Mouse (Mus musculus) gastrocnemius, adult 2 months (tissue): Measurements from ENCODE around the gene Ube2l6. TPM values are rescaled to one million over a fixed set of nuclear protein-coding genes. Genes with fewer than 3 reads are reported as not detected.

Experiments
- DNase-seq: peaks from one replicate; pipeline ENCODE4 v3.0.0; 2022
- H3K27ac ChIP-seq: fragments of 200-600 bp; 2 replicates; pipeline ENCODE4 v1.8.1; 2022; ENCODE audit warnings: mild to moderate bottlenecking
- H3K4me3 ChIP-seq: fragments of 200-600 bp; 2 replicates; pipeline ENCODE4 v1.8.1; 2022; ENCODE audit warnings: mild to moderate bottlenecking, moderate library complexity
- CTCF ChIP-seq: fragments of 200-600 bp; IDR thresholded peaks from 2 replicates; pipeline ENCODE4 v1.8.1; 2022; ENCODE audit warnings: antibody characterized with exemption, mild to moderate bottlenecking, moderate library complexity
- intact Hi-C: fragments of 180-260 bp; cut with DNase I; formaldehyde crosslinking; loops from one replicate; pipeline ENCODE4 v1.15.1; 2025
- total RNA-seq, 2 experiments: library from RNA; stranded (reverse); gene quantifications; 2 replicates each; pipeline ENCODE4 v1.2.3; 2021

Gene Ube2l6
- total RNA-seq, 2 experiments from 2014 or later: 2.0 to 3.8 TPM

DNA sequence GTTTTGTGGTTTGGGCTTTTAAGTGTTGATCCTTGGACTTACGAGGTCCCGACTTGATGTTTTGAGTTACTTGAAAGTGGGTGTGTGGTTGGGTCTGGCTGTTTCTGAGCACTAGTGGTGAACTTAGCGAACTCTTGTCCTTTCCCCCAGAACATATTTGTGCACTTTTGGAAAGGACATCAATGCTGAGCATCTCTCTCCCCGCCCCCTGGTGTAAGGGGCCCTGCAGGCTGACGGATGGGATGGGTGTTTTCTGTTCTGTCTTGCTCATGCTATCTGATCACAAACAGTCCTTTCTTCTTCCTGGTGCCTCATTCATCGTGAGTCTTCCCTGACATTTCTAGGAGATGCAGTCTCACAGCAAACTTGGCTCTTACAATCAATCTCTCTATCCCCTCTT lies 45.0 kb downstream of the Ube2l6 start:
- no peak overlapping the region for H3K27ac ChIP-seq

GRCm38 (mm10) chr2:84845226-84845625 lies 46.6 kb downstream of the Ube2l6 start:
- no peak for TF ChIP-seq CTCF
- Histone ChIP-seq H3K4me3 (no peak overlapping the region), H3K27ac (no peak overlapping the region)
- DNase-seq: no peak
- intact Hi-C loops: no loop called here

More for the DNA sequence above, 45.0 kb downstream of the Ube2l6 start:
- no peak for DNase-seq
- no peak for TF ChIP-seq CTCF
- no peak overlapping the region for H3K4me3 ChIP-seq
- intact Hi-C loops: no loop called here

- Histone ChIP-seq H3K27ac (peak overlapping the region; percentile 89), H3K4me3 (peak overlapping the region; percentile 53)
- intact Hi-C loops: no loop called here
- DNase-seq: peak; percentile 21
- no peak for TF ChIP-seq CTCF
Observed at GRCm38 (mm10) chr2:84850407-84851129, 51.9 kb downstream of the Ube2l6 start.

DNA sequence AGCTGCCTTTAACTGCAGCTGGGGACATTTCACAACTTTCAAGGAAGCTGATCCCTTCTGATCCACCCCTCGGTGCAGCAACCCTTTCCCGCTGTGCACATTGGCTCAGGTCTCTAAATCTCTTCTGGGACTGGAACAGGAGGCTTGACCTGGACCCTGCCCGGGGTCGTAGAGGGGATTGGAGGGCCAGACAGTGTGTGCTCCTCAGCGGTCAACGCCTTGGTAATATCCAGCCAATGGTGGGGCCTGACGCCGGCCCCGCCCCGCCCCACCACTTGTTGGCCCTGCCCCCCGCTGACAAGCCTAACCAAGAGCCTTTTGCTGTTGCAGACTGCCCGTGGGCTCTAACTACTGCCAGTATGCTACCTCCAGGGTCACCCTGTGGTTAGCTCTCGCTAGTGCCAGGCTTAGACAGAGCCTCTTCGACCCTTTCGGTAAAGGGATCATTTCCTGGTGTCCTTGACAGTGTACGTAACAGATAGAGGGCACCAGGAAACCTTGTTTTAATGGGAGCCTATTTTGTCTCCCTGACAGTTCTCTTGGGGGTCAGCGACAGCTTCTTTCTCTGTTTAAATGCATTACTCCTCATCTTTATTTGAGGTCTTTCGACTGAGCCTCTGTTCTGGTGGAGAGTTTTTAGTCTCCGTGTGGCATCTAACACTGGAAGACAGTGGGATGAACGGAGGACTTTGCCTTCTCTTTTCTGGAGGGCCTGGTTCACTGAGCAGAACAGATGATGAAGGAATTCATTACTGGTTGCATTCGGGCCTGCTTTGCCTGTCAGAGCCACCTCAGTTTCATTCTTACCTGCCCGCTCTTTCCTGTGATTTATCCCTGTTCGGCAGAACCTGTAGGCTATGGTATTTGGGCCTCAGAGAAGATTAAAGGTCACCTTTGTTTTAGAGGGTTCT lies 52.8 kb downstream of the Ube2l6 start:
- peak overlapping the region; percentile 89 for H3K27ac ChIP-seq
- DNase-seq: peak; percentile 90
- intact Hi-C loops: no loop called here
- H3K4me3 ChIP-seq: peak overlapping the region; percentile 53
- TF ChIP-seq CTCF: no peak

- DNase-seq: peak; percentile 74
- intact Hi-C loops: loop anchor here (1.0 kb wide), 1 partner anchor 24 kb away; no protein-coding TSS in a partner anchor
- Histone ChIP-seq H3K27ac (no peak overlapping the region), H3K4me3 (no peak overlapping the region)
- TF ChIP-seq CTCF: peak; percentile 72
Observed at GRCm38 (mm10) chr2:84855732-84856131, 57.1 kb downstream of the Ube2l6 start.

DNA sequence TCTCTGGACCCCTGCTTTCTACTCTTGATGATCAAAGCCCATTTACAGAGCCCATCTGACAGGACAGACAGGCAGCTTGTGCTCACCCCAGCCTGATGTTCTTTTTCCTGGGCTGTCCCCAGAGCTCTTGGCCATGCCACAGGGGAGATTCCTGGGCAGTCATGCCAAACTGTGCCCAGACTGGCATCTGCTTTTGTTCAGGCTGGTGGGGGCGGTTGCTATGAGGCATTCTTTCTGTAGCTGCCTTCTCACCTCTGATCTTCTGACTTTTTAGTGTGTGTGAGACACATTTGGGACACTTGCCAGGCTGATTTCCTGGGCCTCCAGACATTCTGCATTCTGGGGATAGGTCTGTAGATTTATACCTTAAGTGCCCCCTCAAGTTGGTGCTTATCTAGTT lies 59.9 kb downstream of the Ube2l6 start:
- DNase-seq: no peak
- TF ChIP-seq CTCF: no peak
- H3K27ac ChIP-seq: no peak overlapping the region
- H3K4me3 ChIP-seq: no peak overlapping the region
- intact Hi-C loops: no loop called here

Other genes with a start within 250 kb of the Ube2l6 start
- gene Ctnnd1, start 148.1 kb upstream of the Ube2l6 start, total RNA-seq: 10 to 100 TPM; 25.8 to 35.1 TPM
- gene Btbd18, start 139.7 kb upstream of the Ube2l6 start, total RNA-seq: not detected
- 10 to 100 TPM; 10.7 to 16.4 TPM for gene Selenoh, start 128.1 kb upstream of the Ube2l6 start, total RNA-seq
- 1 to 10 TPM; 1.1 to 1.9 TPM for gene Gm28635, start 120.8 kb upstream of the Ube2l6 start, total RNA-seq
- gene Med19, start 120.4 kb upstream of the Ube2l6 start, total RNA-seq: 1 to 10 TPM; 6.8 to 7.9 TPM
- gene Tmx2, start 119.7 kb upstream of the Ube2l6 start, total RNA-seq: 10 to 100 TPM; 34.9 to 73.4 TPM
- 10 to 100 TPM; 71.9 to 75.1 TPM for gene Zdhhc5, start 83.6 kb upstream of the Ube2l6 start, total RNA-seq
- gene Clp1, start 71.5 kb upstream of the Ube2l6 start, total RNA-seq: 1 to 10 TPM; 4.2 to 5.2 TPM
- gene Ypel4, start 64.8 kb upstream of the Ube2l6 start, total RNA-seq: under 1 TPM; 0.33 to 0.86 TPM
- gene Gm19426, start 55.2 kb upstream of the Ube2l6 start, total RNA-seq: not detected
- 10 to 100 TPM; 52.3 to 82.6 TPM for gene Serping1, start 23.4 kb upstream of the Ube2l6 start, total RNA-seq
- gene Smtnl1, start 23.8 kb downstream of the Ube2l6 start, total RNA-seq: 100 to 1,000 TPM in 1 of 2 experiments, 10 to 100 TPM in 1; 53.0 to 125 TPM
- 10 to 100 TPM; 42.0 to 57.7 TPM for gene Timm10, start 28.2 kb downstream of the Ube2l6 start, total RNA-seq
- gene Slc43a1, start 40.0 kb downstream of the Ube2l6 start, total RNA-seq: 10 to 100 TPM in 1 of 2 experiments, 1 to 10 TPM in 1; 6.3 to 11.6 TPM
- under 1 TPM; 0.28 to 0.41 TPM for gene Rtn4rl2, start 87.9 kb downstream of the Ube2l6 start, total RNA-seq
- gene Slc43a3, start 137.8 kb downstream of the Ube2l6 start, total RNA-seq: 10 to 100 TPM; 26.4 to 30.2 TPM
- not detected for gene Prg2, start 181.6 kb downstream of the Ube2l6 start, total RNA-seq
- gene Prg3, start 189.4 kb downstream of the Ube2l6 start, total RNA-seq: not detected
- gene Ssrp1, start 238.4 kb downstream of the Ube2l6 start, total RNA-seq: 10 to 100 TPM; 28.5 to 30.8 TPM
- gene P2rx3, start 238.6 kb downstream of the Ube2l6 start, total RNA-seq: under 1 TPM; 0.36 to 0.59 TPM
- 10 to 100 TPM; 23.3 to 29.7 TPM for gene Tnks1bp1, start 249.2 kb downstream of the Ube2l6 start, total RNA-seq